Mouse (Mus musculus) gastrocnemius, adult 18-20 months (tissue): ENCODE measurements around the gene Dcpp1. TPM values are rescaled to one million over a fixed set of nuclear protein-coding genes. Genes with fewer than 3 reads are reported as not detected.
"Not testable (repeated sequence)": the region's sequence is repeated elsewhere in the genome, so short reads cannot be mapped to it uniquely, and the experiment has no call there.

ENCODE experiments used
- DNase-seq: peaks from one replicate; pipeline ENCODE4 v3.0.0; 2021; ENCODE audit warnings: low spot score
- long read RNA-seq, 2 experiments: library from polyadenylated mRNA; stranded (forward); transcript quantifications; one replicate each; pipeline ENCODE4 v2.0.0; 2021
- total RNA-seq, 2 experiments: library from RNA; stranded (reverse); gene quantifications; 2 replicates each; pipeline ENCODE4 v1.2.3; 2021

Dcpp1 gene
- not detected for total RNA-seq
- long read RNA-seq, experiment 1, result 0 reads
- long read RNA-seq, experiment 2, result 0 reads

DNA sequence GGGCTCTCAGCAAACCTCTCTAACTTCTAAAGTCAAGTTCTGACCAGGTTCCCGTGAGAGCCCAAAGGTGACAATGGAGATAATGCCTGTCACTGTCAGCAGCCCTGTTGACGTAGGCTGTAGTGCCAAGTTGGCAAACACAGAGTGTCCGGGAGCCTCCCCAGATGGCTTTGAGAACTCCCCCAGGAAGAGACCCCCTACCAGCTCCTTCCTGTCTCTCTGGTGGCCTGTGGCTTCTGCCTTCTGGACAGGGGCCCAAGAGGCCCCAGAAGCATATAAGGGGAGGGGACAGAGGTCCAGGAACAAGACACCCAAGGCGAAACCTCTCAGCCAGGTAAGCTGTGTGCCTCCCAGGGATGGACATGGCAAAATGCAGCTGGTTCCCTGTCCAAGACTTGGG is at the start of gene Dcpp1, which contains the start of gene Dcpp2:
TSS of gene Dcpp1 (plus strand) at position 301 of the 400 bp plus-strand sequence.
TSS of gene Dcpp2 (plus strand) at position 305 of the 400 bp plus-strand sequence.
- not testable (repeated sequence) for DNase-seq

DNA sequence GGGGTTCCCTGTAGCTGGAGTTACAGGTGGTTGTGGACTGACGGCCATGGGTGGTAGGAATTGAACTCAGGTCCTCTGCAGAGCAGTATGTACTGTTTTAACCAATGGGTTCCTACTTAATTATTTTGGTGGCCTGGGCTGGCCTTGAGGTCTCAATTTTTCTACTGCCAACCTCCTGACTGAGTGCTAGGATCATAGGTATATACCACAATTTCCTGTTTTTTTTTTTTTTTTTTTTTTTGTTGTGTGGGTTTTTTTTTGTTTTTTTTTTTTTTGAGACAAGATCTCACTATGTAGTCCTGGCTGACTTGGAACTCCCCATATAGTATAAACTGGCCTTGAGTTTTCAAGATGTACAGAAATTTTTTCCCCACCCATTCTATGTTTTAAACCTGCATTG is 49.5 kb upstream of the Dcpp1 start:
- DNase-seq, result no peak

DNA sequence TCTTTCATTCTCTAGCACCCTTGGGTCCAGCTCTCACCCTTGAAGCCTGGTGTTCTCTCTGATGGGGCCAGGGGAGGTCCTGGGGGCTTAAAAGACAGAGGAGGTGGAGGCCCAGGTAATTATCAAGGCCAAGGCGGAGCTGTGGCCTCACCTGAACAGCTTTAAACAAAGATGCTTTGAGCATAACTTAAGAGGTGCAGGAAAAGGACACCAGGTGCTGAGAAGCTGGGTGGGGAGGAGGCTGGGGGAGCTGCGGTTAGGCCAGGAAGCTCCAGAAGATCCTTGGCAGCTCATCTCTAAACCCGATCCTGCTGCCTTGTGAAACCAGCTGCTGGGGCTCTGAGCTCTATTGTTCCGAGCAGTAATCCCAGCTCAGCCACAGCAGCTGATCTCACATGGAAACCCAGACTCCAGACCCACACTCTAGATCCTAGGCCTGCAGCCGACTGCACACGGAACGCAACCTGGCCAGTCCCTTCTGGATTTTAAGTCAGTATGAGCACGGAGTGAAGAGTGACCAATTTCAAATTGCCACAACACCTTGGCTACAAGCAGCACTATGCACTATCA is 44.6 kb upstream of the Dcpp1 start, which contains the start of gene Prss33:
TSS of gene Prss33 (minus strand) at position 51 of the 570 bp plus-strand sequence.
- DNase-seq, result no peak

- peak; percentile 55 for DNase-seq
Observed at GRCm38 (mm10) chr17:23841145-23841544, 39.5 kb upstream of the Dcpp1 start.

GRCm38 (mm10) chr17:23843141-23843811 is 37.4 kb upstream of the Dcpp1 start:
- no peak for DNase-seq

- peak; percentile 63 for DNase-seq
Observed at GRCm38 (mm10) chr17:23843812-23844273, 36.8 kb upstream of the Dcpp1 start, which contains the start of the genes Prss32 and Prss41. Prss32 (plus strand) TSS chr17:23843855. Prss41 (minus strand) TSS chr17:23844172.

GRCm38 (mm10) chr17:23850028-23850427 is 30.6 kb upstream of the Dcpp1 start:
- DNase-seq, result no peak

DNA sequence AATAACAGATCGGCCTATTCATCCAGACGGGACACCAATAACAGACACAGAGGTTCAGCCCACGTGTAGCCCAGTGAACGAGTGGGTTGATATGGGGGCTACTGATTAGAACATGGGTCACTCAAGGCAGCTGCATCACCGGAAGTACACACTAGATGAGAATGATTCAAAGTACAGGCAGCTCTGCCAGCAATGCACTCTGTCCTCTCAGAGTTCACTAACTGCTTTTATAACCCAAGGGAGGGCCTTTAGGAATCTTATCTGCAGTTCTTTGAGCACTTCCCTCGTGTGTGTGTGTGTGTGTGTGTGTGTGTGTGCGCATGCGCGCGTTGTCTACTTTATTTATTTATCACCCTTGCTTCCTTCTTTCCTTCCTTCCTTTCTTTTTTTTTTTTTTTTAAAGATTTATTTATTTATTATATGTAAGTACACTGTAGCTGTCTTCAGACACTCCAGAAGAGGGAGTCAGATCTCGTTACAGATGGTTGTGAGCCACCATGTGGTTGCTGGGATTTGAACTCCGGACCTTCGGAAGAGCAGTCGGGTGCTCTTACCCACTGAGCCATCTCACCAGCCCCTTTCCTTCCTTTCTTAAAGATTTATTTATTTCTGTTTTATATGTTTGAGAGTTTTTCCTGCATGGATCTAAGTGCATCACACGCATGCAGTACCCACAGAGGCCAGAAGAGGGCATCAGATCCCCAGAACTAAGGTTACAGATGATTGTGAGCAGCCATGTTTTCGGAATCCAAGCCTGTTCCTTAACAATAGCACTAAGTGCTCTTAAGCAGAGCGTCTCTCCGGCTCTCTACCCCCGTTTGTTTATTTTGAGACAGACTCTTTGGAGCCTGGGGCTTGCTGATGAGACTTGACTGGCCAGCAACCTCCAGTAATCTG is 29.6 kb upstream of the Dcpp1 start:
- DNase-seq, result peak; percentile 62

DNA sequence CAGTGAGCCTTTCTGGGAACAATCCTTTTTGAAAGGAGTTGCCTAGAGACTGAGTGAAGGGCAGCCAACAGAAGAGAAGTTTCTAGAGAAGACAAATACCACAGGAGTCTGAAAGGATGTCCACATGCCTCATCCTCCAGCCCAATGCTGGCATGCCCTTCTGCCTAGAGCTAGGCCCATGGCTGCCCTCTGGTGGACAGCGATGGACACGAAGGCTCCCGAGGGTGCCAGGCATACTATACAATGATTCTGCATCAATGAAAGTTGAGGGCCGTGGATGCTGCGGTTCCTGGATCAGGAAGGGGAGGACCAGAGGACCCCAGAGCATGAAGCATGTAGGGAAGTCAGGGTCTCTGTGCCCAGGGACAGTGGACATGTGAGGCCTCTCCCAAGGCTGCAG is 27.4 kb upstream of the Dcpp1 start:
- peak; percentile 11 for DNase-seq

DNA sequence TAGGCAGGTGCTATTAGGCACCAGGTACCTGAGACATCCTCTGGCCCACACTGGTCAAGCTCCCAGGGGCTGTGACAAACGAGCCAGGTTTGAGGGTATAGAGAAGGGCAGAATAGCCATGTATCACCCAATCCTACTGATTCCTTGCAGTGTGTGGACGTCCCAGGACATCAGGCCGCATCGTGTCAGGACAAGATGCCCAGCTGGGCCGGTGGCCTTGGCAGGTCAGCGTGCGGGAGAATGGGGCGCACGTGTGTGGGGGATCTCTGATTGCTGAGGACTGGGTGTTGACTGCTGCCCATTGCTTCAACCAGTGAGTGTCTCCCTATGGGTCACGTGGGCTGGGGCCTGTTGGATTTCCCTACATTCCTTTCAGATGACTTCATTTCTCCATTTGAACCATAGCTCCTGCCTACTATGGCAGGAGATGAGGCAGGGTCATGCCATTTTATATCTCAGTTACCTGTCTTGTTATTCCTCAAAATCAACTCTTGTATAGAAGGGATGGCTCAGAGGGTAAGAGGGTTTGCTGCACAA is 26.4 kb upstream of the Dcpp1 start:
- no peak for DNase-seq

GRCm38 (mm10) chr17:23857193-23857592 is 23.5 kb upstream of the Dcpp1 start:
- no peak for DNase-seq

- DNase-seq, result no peak
Observed at GRCm38 (mm10) chr17:23857913-23858312, 22.8 kb upstream of the Dcpp1 start.

DNA sequence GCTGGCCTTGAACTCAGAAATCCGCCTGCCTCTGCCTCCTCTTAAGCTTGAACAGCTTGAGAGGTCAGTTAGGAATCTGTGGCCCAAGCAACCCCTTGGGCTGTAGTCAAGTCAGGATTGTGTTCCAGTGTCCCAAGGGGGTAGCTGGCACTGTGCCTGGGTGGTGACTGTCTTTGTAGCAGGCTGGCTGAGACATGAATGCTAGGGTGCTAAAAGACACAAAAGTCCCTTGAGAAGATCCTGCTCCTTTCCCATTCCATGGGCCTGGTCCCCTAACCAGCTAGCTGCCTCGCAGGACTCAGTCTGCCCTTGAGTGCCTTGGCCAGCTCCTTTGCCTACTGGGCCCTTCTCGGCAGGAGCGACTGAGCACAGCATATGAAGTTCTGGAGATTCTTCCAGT is 17.8 kb upstream of the Dcpp1 start:
- DNase-seq, result no peak

- DNase-seq, result no peak
Observed at GRCm38 (mm10) chr17:23867756-23868155, 12.9 kb upstream of the Dcpp1 start, which contains the start of gene Prss21. Prss21 (plus strand) TSS chr17:23868056.

DNA sequence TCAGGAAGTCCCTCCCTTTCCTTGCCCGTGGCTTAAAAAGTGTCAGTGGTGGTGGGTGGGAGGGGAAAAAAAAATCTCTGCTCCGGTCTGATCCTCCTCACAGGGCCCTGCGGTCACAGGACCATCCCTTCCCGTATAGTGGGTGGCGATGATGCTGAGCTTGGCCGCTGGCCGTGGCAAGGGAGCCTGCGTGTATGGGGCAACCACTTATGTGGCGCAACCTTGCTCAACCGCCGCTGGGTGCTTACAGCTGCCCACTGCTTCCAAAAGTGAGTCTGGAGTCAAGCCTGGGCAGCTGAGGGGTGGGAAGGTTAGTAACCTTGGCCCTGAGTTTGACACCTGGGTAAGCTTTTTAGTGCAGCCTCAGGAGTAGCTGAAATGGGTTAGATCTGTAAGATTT is 12.2 kb upstream of the Dcpp1 start:
- DNase-seq, result no peak

DNA sequence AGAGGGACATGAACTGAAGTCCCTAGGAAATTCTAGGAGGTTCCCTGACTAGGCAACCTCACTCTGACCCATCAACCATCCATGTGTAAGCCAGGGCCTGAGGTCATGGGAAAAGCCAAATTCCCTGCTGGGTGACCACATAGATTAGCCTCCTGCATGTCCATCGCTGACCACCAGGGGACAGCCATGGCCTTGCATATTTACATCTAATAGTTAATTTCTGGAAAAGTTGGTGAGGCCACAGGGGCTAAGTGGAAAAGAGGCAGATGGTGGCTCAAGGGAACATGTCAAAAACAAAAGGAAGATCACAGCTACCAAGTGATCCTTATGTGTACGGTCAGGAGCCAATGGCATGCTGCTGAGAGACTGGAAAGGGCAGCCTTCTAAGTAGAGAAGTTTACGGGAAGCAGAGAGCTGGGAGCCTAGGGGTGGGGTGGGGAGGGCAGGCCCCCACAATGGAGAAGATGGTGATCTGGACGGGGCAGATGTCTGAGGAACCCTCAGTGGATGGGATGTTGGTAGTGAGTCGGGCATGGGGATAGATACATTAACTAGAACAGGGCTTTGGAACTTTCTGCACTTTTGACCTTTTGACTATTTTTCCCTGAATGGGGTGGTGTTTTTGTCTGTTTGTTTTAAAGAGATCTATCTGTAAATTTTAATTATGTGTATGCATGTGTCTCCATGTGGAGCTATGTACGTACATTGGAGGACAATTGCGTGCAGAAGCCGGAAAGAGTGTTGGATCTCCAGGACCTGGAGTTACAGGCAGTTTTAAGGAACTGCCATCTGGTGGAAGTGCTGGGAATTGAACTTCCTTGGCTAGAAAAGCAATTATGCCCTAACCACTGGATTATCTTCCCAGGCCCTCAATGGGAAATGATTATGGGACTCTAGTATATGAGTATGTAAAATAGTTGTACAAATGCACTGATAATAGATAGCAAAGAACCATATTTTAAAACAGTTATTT is 6.5 kb upstream of the Dcpp1 start:
- DNase-seq, result peak; percentile 43

- DNase-seq, result no peak
Observed at GRCm38 (mm10) chr17:23876741-23877140, 3.9 kb upstream of the Dcpp1 start.

- DNase-seq, result no peak
Observed at GRCm38 (mm10) chr17:23877166-23877565, 3.5 kb upstream of the Dcpp1 start.

DNA sequence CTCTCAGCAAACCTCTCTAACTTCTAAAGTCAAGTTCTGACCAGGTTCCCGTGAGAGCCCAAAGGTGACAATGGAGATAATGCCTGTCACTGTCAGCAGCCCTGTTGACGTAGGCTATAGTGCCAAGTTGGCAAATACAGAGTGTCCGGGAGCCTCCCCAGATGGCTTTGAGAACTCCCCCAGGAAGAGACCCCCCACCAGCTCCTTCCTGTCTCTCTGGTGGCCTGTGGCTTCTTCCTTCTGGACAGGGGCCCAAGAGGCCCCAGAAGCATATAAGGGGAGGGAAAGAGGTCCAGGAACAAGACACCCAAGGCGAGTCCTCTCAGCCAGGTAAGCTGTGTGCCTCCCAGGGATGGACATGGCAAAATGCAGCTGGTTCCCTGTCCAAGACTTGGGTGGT is 36.5 kb downstream of the Dcpp1 start, which contains the start of gene Dcpp3:
TSS of gene Dcpp3 (plus strand) at position 301 of the 400 bp plus-strand sequence.
- DNase-seq, result not testable (repeated sequence)

GRCm38 (mm10) chr17:23924531-23925007 is 43.9 kb downstream of the Dcpp1 start:
- peak; percentile 90 for DNase-seq
